9 mouse cellular contexts compared by ENCODE assay signal in genomic region chr1:178530301-178531078, GRCm38 (mm10). TPM values are rescaled to one million over a fixed set of nuclear protein-coding genes. Genes with fewer than 3 reads are reported as not detected.
A peak's percentile ranks its signal among the peaks of the same experiment; 100 is the strongest.
DNase-seq lines count a peak whose midpoint lies in the region; ATAC-seq and TF ChIP-seq lines count a peak whose summit lies in the region.
"Had no signal": no experiment of that assay in that cellular context is flagged by ENCODE, and none has a peak within 500 bp of the region (broad histone marks: within the 10 kb centered on the region; RNA-seq: fewer than 3 reads in every experiment).

No protein-coding gene starts in this region.

- peak overlapping the region; percentile 74 for H3K9ac ChIP-seq in forebrain, postnatal 0 days
- no peak overlapping the region for H3K9ac ChIP-seq in liver, embryonic 16.5 days (ENCODE audit: low read depth, low read length)
- H3K9ac ChIP-seq in neural tube, embryonic 13.5 days: peak overlapping the region; percentile 92

- intact Hi-C loops in heart, postnatal 25 days (cut with DNase I): loop anchor here (1.0 to 2.0 kb wide), 2 partner anchors 159 to 946 kb away; no protein-coding TSS in a partner anchor

- WGBS in forebrain, postnatal 0 days: under 1% methylated on average over 60 of the region's 62 CpGs
- under 1% methylated on average over 61 of the region's 62 CpGs for WGBS in liver, embryonic 16.5 days (ENCODE audit: insufficient replicate concordance)
- WGBS in neural tube, embryonic 13.5 days: 0% methylated on average over 61 of the region's 62 CpGs

- 0 out of 2 replicates have a peak overlapping the region, but pooled peaks have one; percentile 85 for H3K27ac ChIP-seq in forebrain, postnatal 0 days (ENCODE audit: low read depth, low read length)
- no peak overlapping the region for H3K27ac ChIP-seq in liver, embryonic 16.5 days (ENCODE audit: low read length)
- H3K27ac ChIP-seq in neural tube, embryonic 13.5 days (replicated peaks): peak overlapping the region; percentile 92

- peak; percentile 65 for DNase-seq in CD4-positive, CD25-positive, alpha-beta regulatory T cell, adult 2 months (ENCODE audit: low read depth, low spot score)
- DNase-seq in cerebellum, adult 11 months: peak; percentile 90
- DNase-seq in forebrain, postnatal 0 days: peak; percentile 88
- DNase-seq in heart, postnatal 25 days (ENCODE audit: low spot score): peak; percentile 51
- peak; percentile 82 for DNase-seq in layer of hippocampus, adult 11-12 months (ENCODE audit: low spot score)
- peak; percentile 50 for DNase-seq in testis, postnatal 14 days (ENCODE audit: low spot score)

- H3K4me2 ChIP-seq in forebrain, postnatal 0 days (ENCODE audit: low read depth): peak overlapping the region; percentile 100
- H3K4me2 ChIP-seq in liver, embryonic 16.5 days (ENCODE audit: low read depth, low read length): peak overlapping the region; percentile 71
- H3K4me2 ChIP-seq in neural tube, embryonic 13.5 days: peak overlapping the region; percentile 98

- peak; percentile 65 for ATAC-seq in forebrain, postnatal 0 days
- ATAC-seq in liver, embryonic 16.5 days (ENCODE audit: low read depth): peak; percentile 24; the same call in 1 of the 2 replicates
- ATAC-seq in neural tube, embryonic 13.5 days (ENCODE audit: low read depth): peak; percentile 41

- peak; percentile 91 for TF ChIP-seq CTCF in forebrain, postnatal 0 days (IDR thresholded peaks at IDR 0.05; ENCODE audit: low read depth)

- H3K9me3 ChIP-seq in forebrain, postnatal 0 days (ENCODE audit: low read length): no peaks in the 10 kb centered on the region
- H3K9me3 ChIP-seq in liver, embryonic 16.5 days (replicated peaks; ENCODE audit: control insufficient read depth, low read length): no peaks in the 10 kb centered on the region
- no peaks in the 10 kb centered on the region for H3K9me3 ChIP-seq in neural tube, embryonic 13.5 days

- peaks cover 7% of the 10 kb centered on the region; the same call in 1 of the 2 replicates for H3K4me1 ChIP-seq in forebrain, postnatal 0 days (ENCODE audit: insufficient read depth)
- peaks cover 10% of the 10 kb centered on the region for H3K4me1 ChIP-seq in liver, embryonic 16.5 days (ENCODE audit: control insufficient read depth, low read depth, low read length)
- H3K4me1 ChIP-seq in neural tube, embryonic 13.5 days (replicated peaks): peaks cover 61% of the 10 kb centered on the region

- H3K36me3 ChIP-seq in forebrain, postnatal 0 days (ENCODE audit: insufficient read depth): no peaks in the 10 kb centered on the region
- no peaks in the 10 kb centered on the region for H3K36me3 ChIP-seq in liver, embryonic 16.5 days (ENCODE audit: control insufficient read depth, insufficient read depth)
- H3K36me3 ChIP-seq in neural tube, embryonic 13.5 days: no peaks in the 10 kb centered on the region
- H3K36me3 ChIP-seq: G1E had no signal

- peak overlapping the region; percentile 71 for H3K4me3 ChIP-seq in forebrain, postnatal 0 days (ENCODE audit: low read depth, low read length)
- H3K4me3 ChIP-seq in liver, embryonic 16.5 days (ENCODE audit: low read depth, low read length): peak overlapping the region; percentile 53
- H3K4me3 ChIP-seq in neural tube, embryonic 13.5 days: peak overlapping the region; percentile 72

- no peaks in the 10 kb centered on the region for H3K27me3 ChIP-seq in forebrain, postnatal 0 days (ENCODE audit: insufficient read depth, low read length)
- peaks cover 62% of the 10 kb centered on the region for H3K27me3 ChIP-seq in liver, embryonic 16.5 days (ENCODE audit: control insufficient read depth, insufficient read depth, low read depth, low read length)
- H3K27me3 ChIP-seq in neural tube, embryonic 13.5 days: peaks cover 9% of the 10 kb centered on the region

RNA-seq across cellular contexts. Expression of gene Kif26b, which starts 1.6 kb away (rescaled TPM):
- 24.6 and 33.7 TPM in 2 replicates for total RNA-seq in forebrain, postnatal 0 days (2014; rRNA removed)
- polyA plus RNA-seq in forebrain, postnatal 0 days (2015; fragmentation: Nextera tagmentation; extraction: Ambion mirVana): 2.6 and 3.4 TPM in 2 replicates
- total RNA-seq in heart, postnatal 25 days (2021): 1 to 10 TPM; 4.2 to 4.4 TPM
- 0.04 and 0.05 TPM in 2 replicates for polyA plus RNA-seq in liver, embryonic 16.5 days (2015; fragmentation: Nextera tagmentation; extraction: Ambion mirVana)
- 10.4 and 10.5 TPM in 2 replicates for polyA plus RNA-seq in neural tube, embryonic 13.5 days (2015; fragmentation: Nextera tagmentation; extraction: Ambion mirVana)
